Mouse (Mus musculus): ENCODE data around the gene Lrrc18.
A peak's percentile ranks its signal among the peaks of the same experiment; 100 is the strongest.

The Lrrc18 gene

DNA sequence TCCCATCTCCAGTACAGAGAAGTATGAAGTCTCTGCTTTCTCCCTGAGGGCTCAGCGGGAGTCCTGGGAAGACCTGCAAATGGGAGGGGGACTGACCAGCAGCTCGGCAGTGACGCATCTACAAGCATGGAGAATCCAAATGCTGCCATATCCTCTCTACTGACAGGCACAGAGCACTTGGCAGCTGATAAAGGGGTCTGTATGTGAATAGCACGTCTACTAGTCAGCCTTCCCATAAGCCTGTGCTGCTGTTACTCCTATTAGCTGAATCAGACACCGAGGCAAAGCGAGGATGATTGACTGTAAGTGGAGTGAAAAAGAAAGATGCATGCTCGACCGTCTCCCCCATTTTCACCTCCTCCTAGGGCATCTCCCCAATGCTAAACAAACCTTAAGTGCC, 62.3 kb downstream of the Lrrc18 start:
- no peak for DNase-seq

DNA sequence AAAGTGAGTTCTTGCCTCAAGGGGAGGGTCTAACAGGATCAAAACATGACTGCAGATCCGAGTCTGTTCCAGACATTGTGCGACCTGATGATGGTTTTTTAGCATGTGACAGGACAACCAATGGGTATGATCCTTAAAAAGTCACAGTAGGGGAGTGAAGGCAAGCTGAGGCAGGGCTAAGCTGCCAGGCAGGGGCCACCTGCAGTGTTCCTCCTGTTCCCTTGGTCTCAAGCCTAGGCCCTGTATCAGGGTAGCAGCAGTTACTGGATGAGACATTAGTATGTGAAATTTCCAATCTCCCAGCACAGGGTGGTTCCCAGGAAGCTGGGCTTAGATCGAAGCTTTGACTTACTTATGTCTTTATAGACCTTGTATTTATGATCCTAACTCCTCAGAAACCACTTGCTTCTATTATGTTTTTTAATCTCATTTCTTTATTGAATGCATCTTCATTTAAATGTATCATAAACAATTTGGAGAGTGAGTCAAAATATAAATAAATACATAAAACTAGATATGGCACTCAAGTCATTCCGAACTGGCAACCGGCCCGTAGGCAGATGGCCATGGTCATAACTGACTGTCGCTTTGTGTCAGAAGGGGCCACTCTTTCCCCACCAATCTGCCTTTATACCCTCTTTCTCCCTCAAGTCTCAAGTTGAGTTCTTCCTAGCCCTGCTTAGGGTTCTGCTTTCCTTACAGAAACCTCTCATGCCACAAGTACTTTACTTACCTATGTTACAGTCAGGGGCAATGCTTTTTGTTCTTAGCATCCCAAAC, 67.9 kb downstream of the Lrrc18 start:
- peak in 1 of 2 experiments; percentile 20 for DNase-seq

- no peak for DNase-seq
These were observed 71.8 kb downstream of the Lrrc18 start for GRCm38 (mm10) chr14:33062996-33063395.
